Mouse (Mus musculus): ENCODE measurements around the gene Tmtc4. TPM values are rescaled to one million over a fixed set of nuclear protein-coding genes. Genes with fewer than 3 reads are reported as not detected.

Gene Tmtc4
- 19.1 and 23.7 TPM in 2 replicates for polyA plus RNA-seq (2015; fragmentation: Nextera tagmentation; extraction: Ambion mirVana)

GRCm38 (mm10) chr14:122983226-122984215, at the start of gene Tmtc4:
Gene Tmtc4, minus strand, starts transcription at chr14:122984035.
- Histone ChIP-seq H3K4me3 (replicated peaks) (peak within 1 kb of the TSS; percentile 82), H3K36me3 (no peaks in the 10 kb centered on the region), H3K27me3 (replicated peaks) (no peaks in the 10 kb centered on the region), H3K4me2 (peak within 1 kb of the TSS; percentile 91), H3K4me1 (peaks cover 6% of the 10 kb centered on the region), H3K9me3 (no peaks in the 10 kb centered on the region), H3K9ac (peak within 1 kb of the TSS; percentile 77), H3K27ac (peak within 1 kb of the TSS; percentile 96)
- peak; percentile 98 for ATAC-seq (ENCODE audit: insufficient read depth, low FRiP score, low read depth)
- 1% methylated on average over 50 of the region's 54 CpGs for WGBS

GRCm38 (mm10) chr14:123032435-123032834, 48.6 kb upstream of the Tmtc4 start:
- ATAC-seq (ENCODE audit: insufficient read depth, low FRiP score, low read depth) = no peak
- 55% methylated on average over 1 of the region's 1 CpGs for WGBS
- no peaks in the 10 kb centered on the region for H3K9me3 ChIP-seq

GRCm38 (mm10) chr14:123027876-123028275, 44.0 kb upstream of the Tmtc4 start:
- no peaks in the 10 kb centered on the region for H3K36me3 ChIP-seq
- H3K9ac ChIP-seq = no peak overlapping the region
- ATAC-seq (ENCODE audit: insufficient read depth, low FRiP score, low read depth) = no peak
- no peaks in the 10 kb centered on the region for H3K27me3 ChIP-seq (replicated peaks)
- 26% methylated on average over 2 of the region's 2 CpGs for WGBS
- H3K27ac ChIP-seq = no peak overlapping the region
- H3K4me3 ChIP-seq (replicated peaks) = no peak overlapping the region
- no peaks in the 10 kb centered on the region for H3K9me3 ChIP-seq
- no peak overlapping the region for H3K4me2 ChIP-seq
- no peaks in the 10 kb centered on the region for H3K4me1 ChIP-seq

More at GRCm38 (mm10) chr14:123032435-123032834, 48.6 kb upstream of the Tmtc4 start:
- H3K4me2 ChIP-seq = no peak overlapping the region
- no peak overlapping the region for H3K4me3 ChIP-seq (replicated peaks)
- H3K27ac ChIP-seq = no peak overlapping the region
- H3K27me3 ChIP-seq (replicated peaks) = no peaks in the 10 kb centered on the region
- H3K9ac ChIP-seq = no peak overlapping the region
- H3K4me1 ChIP-seq = no peaks in the 10 kb centered on the region
- no peaks in the 10 kb centered on the region for H3K36me3 ChIP-seq

DNA sequence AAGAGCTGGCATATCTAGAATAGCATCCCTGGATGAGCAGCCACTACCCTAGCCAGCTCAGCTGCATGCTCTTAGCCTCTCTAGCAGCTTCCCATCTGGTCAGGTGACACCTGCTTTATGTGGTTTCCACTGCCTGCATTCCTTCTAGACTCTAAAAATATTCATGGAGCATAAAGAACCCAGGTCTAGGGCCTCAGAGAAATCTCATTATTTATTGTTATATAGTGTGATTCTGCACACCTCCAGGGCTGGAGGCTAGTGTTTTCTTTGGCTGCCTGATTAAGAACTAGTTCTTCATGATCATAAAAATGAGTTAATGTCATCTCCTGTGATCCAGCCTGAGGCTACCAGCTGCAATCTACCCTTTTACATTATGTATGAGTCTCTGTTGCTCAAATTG, 39.1 kb upstream of the Tmtc4 start:
- Histone ChIP-seq H3K9me3 (no peaks in the 10 kb centered on the region), H3K4me1 (no peaks in the 10 kb centered on the region), H3K36me3 (no peaks in the 10 kb centered on the region), H3K9ac (no peak overlapping the region), H3K27ac (no peak overlapping the region), H3K27me3 (replicated peaks) (no peaks in the 10 kb centered on the region), H3K4me3 (replicated peaks) (no peak overlapping the region), H3K4me2 (no peak overlapping the region)
- no peak for ATAC-seq (ENCODE audit: insufficient read depth, low FRiP score, low read depth)

- Histone ChIP-seq H3K9me3 (no peaks in the 10 kb centered on the region), H3K27ac (no peak overlapping the region), H3K4me1 (no peaks in the 10 kb centered on the region), H3K4me2 (no peak overlapping the region), H3K9ac (no peak overlapping the region), H3K27me3 (replicated peaks) (no peaks in the 10 kb centered on the region), H3K4me3 (replicated peaks) (no peak overlapping the region), H3K36me3 (no peaks in the 10 kb centered on the region)
- ATAC-seq (ENCODE audit: insufficient read depth, low FRiP score, low read depth) = no peak
- WGBS = 78% methylated on average over 1 of the region's 1 CpGs
These were observed 32.5 kb upstream of the Tmtc4 start for GRCm38 (mm10) chr14:123016310-123016709.

GRCm38 (mm10) chr14:123015687-123016086, 31.9 kb upstream of the Tmtc4 start:
- Histone ChIP-seq H3K36me3 (no peaks in the 10 kb centered on the region), H3K9ac (no peak overlapping the region), H3K4me2 (no peak overlapping the region), H3K27me3 (replicated peaks) (no peaks in the 10 kb centered on the region), H3K27ac (no peak overlapping the region), H3K4me3 (replicated peaks) (no peak overlapping the region), H3K4me1 (no peaks in the 10 kb centered on the region), H3K9me3 (no peaks in the 10 kb centered on the region)
- ATAC-seq (ENCODE audit: insufficient read depth, low FRiP score, low read depth) = no peak
- 84% methylated on average over 2 of the region's 2 CpGs for WGBS

- Histone ChIP-seq H3K27ac (no peak overlapping the region), H3K4me1 (no peaks in the 10 kb centered on the region), H3K36me3 (no peaks in the 10 kb centered on the region), H3K27me3 (replicated peaks) (no peaks in the 10 kb centered on the region), H3K9me3 (no peaks in the 10 kb centered on the region), H3K4me2 (no peak overlapping the region), H3K9ac (no peak overlapping the region), H3K4me3 (replicated peaks) (no peak overlapping the region)
- ATAC-seq (ENCODE audit: insufficient read depth, low FRiP score, low read depth) = no peak
- WGBS = 52% methylated on average over 18 of the region's 18 CpGs
These were observed 25.5 kb upstream of the Tmtc4 start for GRCm38 (mm10) chr14:123009108-123010018.

DNA sequence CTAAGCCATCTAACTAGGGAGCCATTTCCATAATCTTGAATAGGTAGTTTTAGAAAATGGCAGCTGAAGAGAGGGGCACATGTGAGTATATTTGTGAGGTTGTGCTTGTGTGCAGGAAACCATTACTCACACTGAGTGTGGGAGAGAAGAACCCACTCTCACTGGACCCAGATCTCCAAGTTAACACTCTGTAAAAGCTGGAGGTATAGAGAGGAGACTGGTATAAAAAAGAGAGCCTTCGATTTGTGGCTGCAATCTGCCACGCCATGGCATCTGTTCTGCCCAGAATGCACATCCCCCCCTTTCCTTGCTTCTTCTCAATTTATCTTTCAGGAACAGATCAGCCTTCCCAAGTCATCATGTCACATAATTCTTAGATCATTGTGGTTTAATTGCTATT, 24.8 kb upstream of the Tmtc4 start:
- H3K9ac ChIP-seq = no peak overlapping the region
- WGBS = 66% methylated on average over 2 of the region's 2 CpGs

DNA sequence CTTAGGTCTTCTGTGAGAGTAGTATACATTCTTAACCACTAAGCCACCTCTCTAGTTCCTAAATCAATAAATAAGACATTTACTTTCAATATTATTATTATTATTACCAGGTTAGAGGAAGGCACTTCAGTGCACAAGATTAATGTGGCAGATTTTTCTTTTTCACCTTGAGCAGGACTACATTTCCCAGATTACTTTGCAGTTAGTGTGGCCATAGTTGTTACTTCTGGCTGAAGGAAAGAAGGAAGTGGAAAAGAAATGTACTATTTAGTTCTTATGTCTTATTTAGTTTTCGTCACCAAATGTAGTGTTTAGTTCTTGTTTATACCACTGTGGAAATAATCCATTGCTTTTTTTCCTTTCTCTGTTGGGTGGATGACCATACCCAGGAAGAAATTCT, 19.9 kb upstream of the Tmtc4 start:
- Histone ChIP-seq H3K27me3 (replicated peaks) (no peaks in the 10 kb centered on the region), H3K27ac (no peak overlapping the region), H3K4me3 (replicated peaks) (no peak overlapping the region), H3K9me3 (no peaks in the 10 kb centered on the region), H3K4me1 (no peaks in the 10 kb centered on the region), H3K9ac (no peak overlapping the region), H3K4me2 (no peak overlapping the region), H3K36me3 (no peaks in the 10 kb centered on the region)
- no peak for ATAC-seq (ENCODE audit: insufficient read depth, low FRiP score, low read depth)
- WGBS = 90% methylated on average over 1 of the region's 1 CpGs

More for the DNA sequence above, 24.8 kb upstream of the Tmtc4 start:
- Histone ChIP-seq H3K36me3 (no peaks in the 10 kb centered on the region), H3K4me3 (replicated peaks) (no peak overlapping the region), H3K4me2 (no peak overlapping the region), H3K4me1 (no peaks in the 10 kb centered on the region), H3K27ac (no peak overlapping the region), H3K27me3 (replicated peaks) (no peaks in the 10 kb centered on the region), H3K9me3 (no peaks in the 10 kb centered on the region)
- no peak for ATAC-seq (ENCODE audit: insufficient read depth, low FRiP score, low read depth)

DNA sequence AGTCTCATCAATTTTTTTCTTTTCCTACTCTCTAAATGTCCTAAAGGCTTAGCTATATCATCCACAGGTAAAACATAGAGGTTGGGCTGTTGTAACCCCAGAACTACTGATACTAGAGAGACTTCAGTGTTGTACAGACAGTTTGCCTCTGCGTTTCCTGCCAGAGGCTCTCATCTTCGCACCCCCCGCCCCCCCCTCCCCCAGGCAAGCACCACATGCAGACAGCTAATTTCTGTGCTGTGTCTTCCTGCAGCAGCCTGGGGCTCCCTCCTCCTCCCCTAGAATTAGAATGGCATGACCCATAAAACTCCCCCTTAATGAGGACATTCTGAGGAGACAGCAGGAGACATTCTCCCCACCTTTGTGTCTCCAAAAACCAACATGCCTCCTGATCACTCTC, 17.6 kb upstream of the Tmtc4 start:
- Histone ChIP-seq H3K9me3 (no peaks in the 10 kb centered on the region), H3K9ac (no peak overlapping the region), H3K4me1 (no peaks in the 10 kb centered on the region), H3K27ac (no peak overlapping the region), H3K36me3 (no peaks in the 10 kb centered on the region), H3K4me2 (no peak overlapping the region), H3K4me3 (replicated peaks) (no peak overlapping the region), H3K27me3 (replicated peaks) (no peaks in the 10 kb centered on the region)
- ATAC-seq (ENCODE audit: insufficient read depth, low FRiP score, low read depth) = no peak
- WGBS = 32% methylated on average over 3 of the region's 3 CpGs

- Histone ChIP-seq H3K9ac (no peak overlapping the region), H3K4me1 (no peaks in the 10 kb centered on the region), H3K9me3 (no peaks in the 10 kb centered on the region), H3K4me3 (replicated peaks) (no peak overlapping the region), H3K27ac (no peak overlapping the region), H3K36me3 (no peaks in the 10 kb centered on the region), H3K4me2 (no peak overlapping the region), H3K27me3 (replicated peaks) (no peaks in the 10 kb centered on the region)
- ATAC-seq (ENCODE audit: insufficient read depth, low FRiP score, low read depth) = no peak
- 94% methylated on average over 1 of the region's 1 CpGs for WGBS
These were observed 13.6 kb upstream of the Tmtc4 start for GRCm38 (mm10) chr14:122997465-122997864.

- Histone ChIP-seq H3K9me3 (no peaks in the 10 kb centered on the region), H3K27ac (no peak overlapping the region), H3K27me3 (replicated peaks) (no peaks in the 10 kb centered on the region), H3K9ac (no peak overlapping the region), H3K4me3 (replicated peaks) (no peak overlapping the region), H3K36me3 (no peaks in the 10 kb centered on the region), H3K4me2 (no peak overlapping the region), H3K4me1 (no peaks in the 10 kb centered on the region)
- 76% methylated on average over 2 of the region's 2 CpGs for WGBS
- ATAC-seq (ENCODE audit: insufficient read depth, low FRiP score, low read depth) = peak; percentile 74
These were observed 10.1 kb upstream of the Tmtc4 start for GRCm38 (mm10) chr14:122993935-122994334.
